9 mouse cellular contexts compared by ENCODE assay signal in the genomic region with DNA sequence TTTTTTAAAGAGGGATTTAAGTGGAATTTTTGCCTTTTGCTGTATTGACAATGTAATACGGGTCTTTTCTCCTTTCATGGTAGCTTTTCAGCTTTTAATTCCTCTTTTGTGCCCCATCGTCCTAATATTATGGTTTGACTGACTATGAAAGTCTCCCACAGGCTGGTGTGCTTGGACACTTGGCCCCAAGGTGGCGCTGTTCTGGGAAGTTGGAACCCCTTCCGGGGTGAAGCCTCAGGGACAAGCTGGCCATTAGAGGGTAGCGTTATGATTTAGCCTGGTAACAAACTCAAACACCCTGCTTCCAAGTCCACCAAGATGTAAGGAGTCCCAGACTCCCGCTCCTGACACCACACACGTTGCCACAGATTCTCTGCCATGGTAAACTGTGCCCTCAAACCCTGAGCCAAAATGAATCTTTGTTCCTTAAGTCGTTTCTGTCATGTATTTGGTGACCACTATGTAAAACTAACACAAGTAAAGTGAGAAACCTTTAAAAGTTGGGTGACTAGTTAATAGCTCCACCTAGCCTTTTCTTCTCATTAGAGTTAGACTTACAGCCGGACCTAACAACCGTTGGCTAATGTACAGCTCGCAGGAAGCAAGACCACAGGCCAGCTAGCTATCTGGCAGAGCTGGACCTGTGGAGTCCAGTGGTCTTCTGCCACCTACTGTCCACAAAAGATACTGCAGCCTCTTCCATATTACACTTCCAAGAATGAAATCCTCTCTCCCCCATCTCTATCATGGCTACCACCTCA. TPM values are rescaled to one million over a fixed set of nuclear protein-coding genes. Genes with fewer than 3 reads are reported as not detected.
DNase-seq lines count a peak whose midpoint lies in the region; ATAC-seq and TF ChIP-seq lines count a peak whose summit lies in the region.
"Had no signal": no experiment of that assay in that cellular context is flagged by ENCODE, and none has a peak within 500 bp of the region (broad histone marks: within the 10 kb centered on the region; RNA-seq: fewer than 3 reads in every experiment).

No protein-coding gene starts in this region.

- peak; percentile 59; the same call in 1 of the 2 replicates for ATAC-seq in frontal cortex, adult (ENCODE audit: low TSS enrichment)
- peak; percentile 63 for ATAC-seq in lung, postnatal 0 days

- TF ChIP-seq CTCF in lung, postnatal 0 days (IDR thresholded peaks at IDR 0.05): peak; percentile 85

- no peaks in the 10 kb centered on the region for H3K36me3 ChIP-seq in lung, postnatal 0 days (ENCODE audit: insufficient read depth, low read length)
- H3K36me3 ChIP-seq: embryonic facial prominence, embryonic 15.5 days had no signal

- no peaks in the 10 kb centered on the region for H3K4me1 ChIP-seq in lung, postnatal 0 days (ENCODE audit: insufficient read depth, low read depth, low read length)
- H3K4me1 ChIP-seq: embryonic facial prominence, embryonic 15.5 days had no signal

- H3K4me3 ChIP-seq in lung, postnatal 0 days (ENCODE audit: low read depth, low read length): no peak overlapping the region
- H3K4me3 ChIP-seq: embryonic facial prominence, embryonic 15.5 days had no signal

- H3K9ac ChIP-seq in lung, postnatal 0 days (replicated peaks; ENCODE audit: low read depth): no peak overlapping the region
- H3K9ac ChIP-seq: embryonic facial prominence, embryonic 15.5 days had no signal

- H3K9me3 ChIP-seq in lung, postnatal 0 days (ENCODE audit: low read length): no peaks in the 10 kb centered on the region
- H3K9me3 ChIP-seq: embryonic facial prominence, embryonic 15.5 days had no signal

- no peak overlapping the region for H3K27ac ChIP-seq in lung, postnatal 0 days (ENCODE audit: low read length)
- H3K27ac ChIP-seq: embryonic facial prominence, embryonic 15.5 days had no signal

- no peak overlapping the region for H3K4me2 ChIP-seq in lung, postnatal 0 days (replicated peaks; ENCODE audit: low read depth, low read length)
- H3K4me2 ChIP-seq: embryonic facial prominence, embryonic 15.5 days had no signal

- no peak for TF ChIP-seq EP300 in lung, postnatal 0 days (IDR thresholded peaks at IDR 0.05)

- DNase-seq in frontal cortex, postnatal 25 days (ENCODE audit: low spot score in 2 of 2): no peak
- peak; percentile 48 for DNase-seq in urinary bladder, postnatal 14 days (ENCODE audit: low spot score)
- no peak for DNase-seq in urinary bladder, postnatal 10 days (ENCODE audit: low spot score)
- peak; percentile 68 for DNase-seq in embryo, embryonic 9.5 days (ENCODE audit: extremely low spot score)
- peak; percentile 82 for DNase-seq in kidney, postnatal 10 days
- DNase-seq in lung, postnatal 0 days (ENCODE audit: low spot score): peak; percentile 73
- peak; percentile 48 for DNase-seq in thymus, postnatal 4 days

- WGBS in lung, postnatal 0 days: 43% methylated on average over 11 of the region's 11 CpGs

- H3K27me3 ChIP-seq in lung, postnatal 0 days (replicated peaks; ENCODE audit: insufficient read depth, low read length): no peaks in the 10 kb centered on the region
- H3K27me3 ChIP-seq: embryonic facial prominence, embryonic 15.5 days had no signal

RNA-seq across cellular contexts. Expression of gene Dmrt1, which starts 54.4 kb away (rescaled TPM):
- polyA plus RNA-seq in lung, postnatal 0 days (2015; fragmentation: Nextera tagmentation; extraction: Ambion mirVana): not detected in 2 replicates

Comparison
In these comparisons a context has a peak if more than half of its experiments do, and no peak if none do; other contexts are left out.
1. DNase-seq: peak in urinary bladder, postnatal 14 days (single experiment), embryo, embryonic 9.5 days (single experiment), kidney, postnatal 10 days (single experiment), lung, postnatal 0 days (single experiment) and thymus, postnatal 4 days (single experiment); none in frontal cortex, postnatal 25 days (0 of 2) and urinary bladder, postnatal 10 days (single experiment).